Mouse (Mus musculus) heart, embryonic 14.5 days (tissue): ENCODE measurements at regions not wholly inside any gene's neighbourhood (a gene's known extent, or its start where the extent isn't known, plus 50 kb on each side); places are given as distances from the start of the nearest gene placed in this dataset.

ENCODE experiments used
- ATAC-seq: fragments of 200-750 bp; cut with Nextera tagmentation; 2 replicates; pipeline ENCODE4 v1.8.0; 2017; ENCODE audit warnings: low read depth, moderate TSS enrichment; ENCODE audit not compliant: insufficient number of reproducible peaks, insufficient read depth, low FRiP score
- H3K27ac ChIP-seq, 2 experiments: fragments of 200-500 bp in 1 of 2; fragments of 300-500 bp in 1 of 2; sonication (generic) in 1 of 2; replicated peaks in 1 of 2; 2 replicates each; pipeline ENCODE4 v1.5.1; 2012 to 2014; ENCODE audit warnings: low read depth in 2 of 2, low read length in 2 of 2, control low read depth in 1 of 2, mild to moderate bottlenecking in 1 of 2, mixed read lengths in 1 of 2; ENCODE audit not compliant: control insufficient read depth in 1 of 2, insufficient read depth in 1 of 2
- H3K27me3 ChIP-seq: fragments of 300-500 bp; sonication (generic); 2 replicates; pipeline ENCODE4 v1.6.1; 2014; ENCODE audit warnings: mild to moderate bottlenecking, low read length, control low read depth; ENCODE audit not compliant: control insufficient read depth, insufficient read depth
- H3K36me3 ChIP-seq: fragments of 300-500 bp; sonication (generic); 2 replicates; pipeline ENCODE4 v1.6.1; 2014; ENCODE audit warnings: mild to moderate bottlenecking, control low read depth, low read length, mixed read lengths; ENCODE audit not compliant: control insufficient read depth, insufficient read depth
- H3K4me1 ChIP-seq, 2 experiments: fragments of 200-500 bp in 1 of 2; fragments of 300-500 bp in 1 of 2; sonication (generic) in 1 of 2; 2 replicates each; pipeline ENCODE4 v1.6.1; 2012 to 2014; ENCODE audit warnings: low read length in 2 of 2, control low read depth in 1 of 2, mixed read lengths in 1 of 2; ENCODE audit not compliant: control insufficient read depth in 2 of 2, insufficient read depth in 2 of 2
- H3K4me2 ChIP-seq: fragments of 300-500 bp; sonication (generic); 2 replicates; pipeline ENCODE4 v1.6.1; 2014; ENCODE audit warnings: mild to moderate bottlenecking, low read length
- H3K4me3 ChIP-seq, 2 experiments: fragments of 200-500 bp in 1 of 2; fragments of 300-500 bp in 1 of 2; sonication (generic) in 1 of 2; 2 replicates each; pipeline ENCODE4 v1.5.1; 2012 to 2014; ENCODE audit warnings: low read length in 2 of 2, mild to moderate bottlenecking in 2 of 2, control low read depth in 1 of 2, low read depth in 1 of 2, moderate library complexity in 1 of 2; ENCODE audit not compliant: control insufficient read depth in 1 of 2, insufficient read depth in 1 of 2
- H3K9ac ChIP-seq: fragments of 300-500 bp; sonication (generic); 2 replicates; pipeline ENCODE4 v1.6.1; 2014; ENCODE audit warnings: mild to moderate bottlenecking, low read length
- H3K9me3 ChIP-seq: fragments of 300-500 bp; sonication (generic); 2 replicates; pipeline ENCODE4 v1.6.1; 2016; ENCODE audit warnings: low read length, control low read depth; ENCODE audit not compliant: control insufficient read depth
- WGBS: fragments of 180-500 bp; shearing (Covaris S2); extraction: QIAGEN DNeasy Blood & Tissue Kit; methylation state at CpG from one replicate; pipeline ENCODE4 v1.1.7; 2014; 5-methylcytosine and 5-hydroxymethylcytosine counted together

DNA sequence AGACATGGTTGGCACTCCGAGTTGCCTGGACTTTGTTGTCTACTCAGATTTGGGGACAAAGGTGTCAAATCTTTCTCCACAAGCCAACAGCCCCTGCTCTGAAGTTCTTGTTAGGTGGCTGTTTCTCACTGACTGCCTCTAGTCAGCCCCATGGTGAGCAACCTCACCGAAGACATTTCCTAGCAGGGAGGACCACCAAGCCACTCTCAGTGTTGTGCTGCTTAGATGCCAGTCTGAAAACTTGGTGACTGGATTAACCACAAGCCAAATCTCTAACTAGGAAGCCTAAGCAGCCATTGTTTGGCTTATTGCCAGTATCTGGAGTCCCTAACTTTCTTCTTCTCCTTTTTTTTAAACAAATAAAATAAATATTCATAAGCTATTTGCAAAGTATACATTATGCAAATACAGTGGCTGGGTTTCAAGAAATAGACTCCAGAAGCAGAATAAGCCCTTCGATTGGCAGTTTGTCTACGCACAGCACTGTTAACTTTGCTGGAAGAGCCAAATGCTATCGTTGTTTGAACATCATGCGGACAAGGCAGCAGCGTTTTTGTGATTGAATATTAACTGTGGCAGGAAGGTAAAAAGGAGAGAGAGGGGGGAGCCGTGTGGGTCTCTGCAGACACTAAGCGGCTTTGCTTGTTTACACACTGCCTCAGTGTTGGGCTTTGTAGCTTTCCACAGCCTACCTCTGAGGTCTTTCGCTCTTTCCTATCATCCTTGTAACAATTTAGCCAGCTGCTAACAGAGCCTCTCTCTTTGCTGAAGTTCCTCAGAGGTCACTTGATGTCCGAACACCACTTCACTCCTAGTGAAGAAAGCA, 257.4 kb downstream of the Disc1 start:
- Histone ChIP-seq H3K27ac (no peak overlapping the region), H3K9me3 (no peaks in the 10 kb centered on the region), H3K9ac (no peak overlapping the region), H3K4me2 (no peak overlapping the region), H3K36me3 (no peaks in the 10 kb centered on the region), H3K4me3 (no peak overlapping the region), H3K27me3 (no peaks in the 10 kb centered on the region), H3K4me1 (peaks cover 9% of the 10 kb centered on the region in 2 experiments)
- WGBS: 66% methylated on average over 11 of the region's 11 CpGs
- ATAC-seq: no peak
